ENCODE assay signal across 26 mouse cellular contexts in genomic region chr11:50507882-50508281, GRCm38 (mm10).
DNase-seq lines count a peak whose midpoint lies in the region; ATAC-seq and TF ChIP-seq lines count a peak whose summit lies in the region.
"Had no signal": no experiment of that assay in that cellular context is flagged by ENCODE, and none has a peak within 500 bp of the region (broad histone marks: within the 10 kb centered on the region; RNA-seq: fewer than 3 reads in every experiment).

No protein-coding gene starts in this region.

- peak overlapping the region; percentile 86 for H3K27ac ChIP-seq in midbrain, embryonic 10.5 days (replicated peaks)
- H3K27ac ChIP-seq in midbrain, embryonic 11.5 days (ENCODE audit: low read depth, low read length) = no peak overlapping the region
- H3K27ac ChIP-seq in CH12.LX (ENCODE audit: insufficient read depth, low read depth) = no peak overlapping the region
- H3K27ac ChIP-seq: left cerebral cortex, adult 2 months; limb, embryonic 13.5 days; lung, embryonic 15.5 days had no signal

- H3K79me2 ChIP-seq in CH12.LX (replicated peaks; ENCODE audit: control insufficient read depth, extremely low read depth, insufficient read depth, poor library complexity, severe bottlenecking) = no peaks in the 10 kb centered on the region

- DNase-seq in midbrain, embryonic 10.5 days (ENCODE audit: low spot score) = no peak
- DNase-seq in midbrain, embryonic 11.5 days (ENCODE audit: low spot score, missing footprints) = no peak
- DNase-seq in A20 (ENCODE audit: low read depth, low spot score) (peak; percentile 72), CH12.LX (ENCODE audit: extremely low read depth) (peak; percentile 35)
- DNase-seq in right cerebral cortex, postnatal 25 days = no peak
- DNase-seq: adrenal gland, postnatal 14 days; cerebellum, adult 11-12 months; cerebellum, adult 9-11 months; gastrocnemius, postnatal 10 days; heart, postnatal 14 days; kidney, adult 9 months; kidney, postnatal 14 days; thymus, postnatal 36 days had no signal

- dilution Hi-C loops in CH12.LX (cut with MboI; ENCODE audit: extremely low pct_ligation_motif_present, extremely low pct_unique_long_range_greater_than_20kb, low sequenced_read_pairs) = no loop called here

- peaks cover 24% of the 10 kb centered on the region for H3K4me1 ChIP-seq in midbrain, embryonic 10.5 days
- H3K4me1 ChIP-seq in midbrain, embryonic 11.5 days (ENCODE audit: control insufficient read depth, insufficient read depth, low read length) = peaks cover 15% of the 10 kb centered on the region
- H3K4me1 ChIP-seq in CH12.LX (ENCODE audit: control insufficient read depth in 1 of 2, insufficient read depth in 2 of 2) = peaks cover 5 to 8% of the 10 kb centered on the region in 2 experiments; a peak in 3 of 4 replicates
- H3K4me1 ChIP-seq: limb, embryonic 13.5 days; lung, embryonic 15.5 days had no signal

- no peak overlapping the region for H3K4me3 ChIP-seq in midbrain, embryonic 10.5 days
- H3K4me3 ChIP-seq in midbrain, embryonic 11.5 days (ENCODE audit: low read depth, low read length) = no peak overlapping the region
- no peak overlapping the region for H3K4me3 ChIP-seq in CH12.LX (replicated peaks in 1 of 3; ENCODE audit: low read depth in 2 of 3, low read length in 2 of 3, poor library complexity in 1 of 3)
- H3K4me3 ChIP-seq: erythroblast, embryonic 14.5 days; forebrain, embryonic 12.5 days; left cerebral cortex, adult 2 months; limb, embryonic 13.5 days; lung, embryonic 15.5 days; midbrain, embryonic 15.5 days; myocyte; neural tube, embryonic 12.5 days had no signal

- WGBS in midbrain, embryonic 10.5 days = 84% methylated on average over 5 of the region's 5 CpGs
- WGBS in midbrain, embryonic 11.5 days = 75% methylated on average over 5 of the region's 5 CpGs

- H3K9me3 ChIP-seq in midbrain, embryonic 10.5 days (replicated peaks) = no peaks in the 10 kb centered on the region
- no peaks in the 10 kb centered on the region for H3K9me3 ChIP-seq in midbrain, embryonic 11.5 days (ENCODE audit: control insufficient read depth, low read length)
- peaks cover 6% of the 10 kb centered on the region for H3K9me3 ChIP-seq in CH12.LX (replicated peaks; ENCODE audit: low read length)
- H3K9me3 ChIP-seq: forebrain, embryonic 12.5 days; limb, embryonic 13.5 days; lung, embryonic 15.5 days; midbrain, embryonic 15.5 days; neural tube, embryonic 12.5 days had no signal

- TF ChIP-seq CTCF in CH12.LX (conservative IDR thresholded peaks at IDR 0.05 in 1 of 2, IDR thresholded peaks at IDR 0.05 in 1 of 2; ENCODE audit: low read depth in 2 of 2, low read length in 2 of 2) = no peak

- in situ Hi-C loops in CH12.LX (cut with MboI; ENCODE audit: low pct_ligation_motif_present, low pct_unique_long_range_greater_than_20kb, low sequenced_read_pairs) = no loop called here

- TF ChIP-seq RAD21 in CH12.LX (IDR thresholded peaks at IDR 0.05; ENCODE audit: low read depth, low read length) = no peak

- no peaks in the 10 kb centered on the region for H3K36me3 ChIP-seq in midbrain, embryonic 10.5 days
- H3K36me3 ChIP-seq in midbrain, embryonic 11.5 days (ENCODE audit: control insufficient read depth, insufficient read depth, low read length) = no peaks in the 10 kb centered on the region
- no peaks in the 10 kb centered on the region for H3K36me3 ChIP-seq in CH12.LX (replicated peaks in 1 of 2; ENCODE audit: control insufficient read depth in 1 of 2, insufficient read depth in 1 of 2, low read length in 1 of 2)
- H3K36me3 ChIP-seq: forebrain, embryonic 12.5 days; limb, embryonic 13.5 days; lung, embryonic 15.5 days; midbrain, embryonic 15.5 days; neural tube, embryonic 12.5 days had no signal

- H3K27me3 ChIP-seq in midbrain, embryonic 10.5 days (ENCODE audit: low read depth, poor library complexity, severe bottlenecking) = no peaks in the 10 kb centered on the region
- no peaks in the 10 kb centered on the region for H3K27me3 ChIP-seq in midbrain, embryonic 11.5 days (ENCODE audit: control insufficient read depth, insufficient read depth, low read length)
- peaks cover 78% of the 10 kb centered on the region for H3K27me3 ChIP-seq in CH12.LX (replicated peaks)
- H3K27me3 ChIP-seq: forebrain, embryonic 12.5 days; limb, embryonic 13.5 days; lung, embryonic 15.5 days; midbrain, embryonic 15.5 days; neural tube, embryonic 12.5 days had no signal

- no peak for TF ChIP-seq POLR2A in CH12.LX (IDR thresholded peaks at IDR 0.05; ENCODE audit: low read depth, low read length)

- peak; percentile 49; the same call in 1 of the 2 replicates for TF ChIP-seq EP300 in CH12.LX (IDR thresholded peaks at IDR 0.05; ENCODE audit: low read length)

- no peak overlapping the region for H3K9ac ChIP-seq in midbrain, embryonic 11.5 days (ENCODE audit: low read length)
- H3K9ac ChIP-seq in CH12.LX (ENCODE audit: insufficient read depth, low read depth) = no peak overlapping the region
- H3K9ac ChIP-seq: forebrain, embryonic 12.5 days; limb, embryonic 13.5 days; lung, embryonic 15.5 days; midbrain, embryonic 15.5 days had no signal

- ATAC-seq in midbrain, embryonic 11.5 days (ENCODE audit: low FRiP score) = no peak
- peak; percentile 42 to 49; a peak in 2 of 4 replicates for ATAC-seq in hematopoietic stem cell, adult 5-6 weeks (replicated peaks in 1 of 2; ENCODE audit: insufficient read depth in 1 of 2, low FRiP score in 2 of 2, low TSS enrichment in 1 of 2, low read depth in 1 of 2, poor library complexity in 2 of 2, severe bottlenecking in 2 of 2)
- ATAC-seq in CD4-positive, CD25-positive, alpha-beta regulatory T cell, adult 4 months = no peak
- ATAC-seq: intestine, embryonic 16.5 days; Patski had no signal

- H3K4me2 ChIP-seq in midbrain, embryonic 11.5 days = no peak overlapping the region
- H3K4me2 ChIP-seq in CH12.LX (ENCODE audit: insufficient read depth, low read depth, poor library complexity, severe bottlenecking) = no peak overlapping the region
- H3K4me2 ChIP-seq: forebrain, embryonic 12.5 days; limb, embryonic 13.5 days; liver, embryonic 11.5 days; lung, embryonic 15.5 days; midbrain, embryonic 15.5 days had no signal

TF ChIP-seq in CH12.LX, 34 proteins besides CTCF, POLR2A, EP300 and RAD21:
- peak; percentile 56; the same call in 1 of the 2 replicates for TF ChIP-seq IRF4 (IDR thresholded peaks at IDR 0.05; ENCODE audit: low read depth, low read length)
- TF ChIP-seq POLR2AphosphoS2 (IDR thresholded peaks at IDR 0.05; ENCODE audit: low read depth, low read length) = no peak
- TF ChIP-seq TBP (conservative IDR thresholded peaks at IDR 0.05; ENCODE audit: low read depth, low read length) = no peak
- no peak for TF ChIP-seq CHD2 (IDR thresholded peaks at IDR 0.05; ENCODE audit: low read length)
- no peak for TF ChIP-seq BHLHE40 (IDR thresholded peaks at IDR 0.05; ENCODE audit: low read depth, low read length)
- TF ChIP-seq ZMIZ1 (IDR thresholded peaks at IDR 0.05; ENCODE audit: low read depth, low read length) = no peak
- no peak for TF ChIP-seq MAX (IDR thresholded peaks at IDR 0.05; ENCODE audit: low read length)
- TF ChIP-seq ETS1 (conservative IDR thresholded peaks at IDR 0.05; ENCODE audit: low read depth, low read length) = no peak

Comparison
In these comparisons a context has a peak if more than half of its experiments do, and no peak if none do; other contexts are left out.
1. DNase-seq: peak in A20 (single experiment) and CH12.LX (single experiment); none in midbrain, embryonic 10.5 days (single experiment), midbrain, embryonic 11.5 days (single experiment) and right cerebral cortex, postnatal 25 days (single experiment).
2. ATAC-seq: peak in hematopoietic stem cell, adult 5-6 weeks (2 of 2); none in midbrain, embryonic 11.5 days (single experiment) and CD4-positive, CD25-positive, alpha-beta regulatory T cell, adult 4 months (single experiment).